Mouse (Mus musculus): ENCODE results near the gene Kif5a. TPM values are rescaled to one million over a fixed set of nuclear protein-coding genes. Genes with fewer than 3 reads are reported as not detected.

Kif5a gene
- polyA plus RNA-seq, 1 experiment = 378 TPM

- H3K4me1 ChIP-seq (ENCODE audit: control insufficient read depth, insufficient read depth, low read length) = peaks cover 21% of the 10 kb centered on the region
- H3K4me3 ChIP-seq (replicated peaks; ENCODE audit: insufficient read depth, low read depth, low read length) = peak overlapping the region; percentile 73
- H3K27me3 ChIP-seq (ENCODE audit: control insufficient read depth, insufficient read depth, low read length) = no peaks in the 10 kb centered on the region
- WGBS = 40% methylated on average over 5 of the region's 5 CpGs
- H3K27ac ChIP-seq (ENCODE audit: insufficient read depth, low read length) = no peak overlapping the region; the same call in 1 of the 2 replicates
- no peak for DNase-seq
- TF ChIP-seq POLR2A (IDR thresholded peaks at IDR 0.05; ENCODE audit: borderline replicate concordance, insufficient read depth, low read length) (no peak), CTCF (IDR thresholded peaks at IDR 0.05; ENCODE audit: borderline replicate concordance, insufficient read depth, low read depth, low read length) (no peak)
Measured at GRCm38 (mm10) chr10:127267318-127267717, 4.2 kb upstream of the Kif5a start.

- peak within 1 kb of the TSS; percentile 73 for H3K4me3 ChIP-seq (replicated peaks; ENCODE audit: insufficient read depth, low read depth, low read length)
- WGBS = under 1% methylated on average over 64 of the region's 70 CpGs
- no peaks in the 10 kb centered on the region for H3K27me3 ChIP-seq (ENCODE audit: control insufficient read depth, insufficient read depth, low read length)
- peak within 1 kb of the TSS; percentile 21 for H3K27ac ChIP-seq (ENCODE audit: insufficient read depth, low read length)
- peaks cover 21% of the 10 kb centered on the region for H3K4me1 ChIP-seq (ENCODE audit: control insufficient read depth, insufficient read depth, low read length)
- peak; percentile 93 to 96 for DNase-seq
- TF ChIP-seq POLR2A (IDR thresholded peaks at IDR 0.05; ENCODE audit: borderline replicate concordance, insufficient read depth, low read length) = peak; percentile 73; the same call in 1 of the 2 replicates
- TF ChIP-seq CTCF (IDR thresholded peaks at IDR 0.05; ENCODE audit: borderline replicate concordance, insufficient read depth, low read depth, low read length) = no peak
Measured at GRCm38 (mm10) chr10:127266112-127267091, 3.3 kb upstream of the Kif5a start, which contains the start of gene Dctn2. Dctn2 (plus strand) TSS chr10:127266368.

GRCm38 (mm10) chr10:127265727-127266111, 2.6 kb upstream of the Kif5a start:
- WGBS = 31% methylated on average over 4 of the region's 4 CpGs
- H3K4me1 ChIP-seq (ENCODE audit: control insufficient read depth, insufficient read depth, low read length) = peaks cover 21% of the 10 kb centered on the region

GRCm38 (mm10) chr10:127264971-127265370, 1.8 kb upstream of the Kif5a start:
- no peak overlapping the region for H3K27ac ChIP-seq (ENCODE audit: insufficient read depth, low read length)
- no peaks in the 10 kb centered on the region for H3K27me3 ChIP-seq (ENCODE audit: control insufficient read depth, insufficient read depth, low read length)
- DNase-seq = peak in 1 of 2 experiments; percentile 22
- WGBS = 59% methylated on average over 4 of the region's 4 CpGs
- peaks cover 24% of the 10 kb centered on the region for H3K4me1 ChIP-seq (ENCODE audit: control insufficient read depth, insufficient read depth, low read length)
- H3K4me3 ChIP-seq (replicated peaks; ENCODE audit: insufficient read depth, low read depth, low read length) = no peak overlapping the region
- TF ChIP-seq CTCF (IDR thresholded peaks at IDR 0.05; ENCODE audit: borderline replicate concordance, insufficient read depth, low read depth, low read length) (no peak), POLR2A (IDR thresholded peaks at IDR 0.05; ENCODE audit: borderline replicate concordance, insufficient read depth, low read length) (no peak)

More at GRCm38 (mm10) chr10:127265727-127266111, 2.6 kb upstream of the Kif5a start:
- peak in 1 of 2 experiments; percentile 53 for DNase-seq
- no peaks in the 10 kb centered on the region for H3K27me3 ChIP-seq (ENCODE audit: control insufficient read depth, insufficient read depth, low read length)
- peak overlapping the region; percentile 73 for H3K4me3 ChIP-seq (replicated peaks; ENCODE audit: insufficient read depth, low read depth, low read length)
- TF ChIP-seq CTCF (IDR thresholded peaks at IDR 0.05; ENCODE audit: borderline replicate concordance, insufficient read depth, low read depth, low read length) (no peak), POLR2A (IDR thresholded peaks at IDR 0.05; ENCODE audit: borderline replicate concordance, insufficient read depth, low read length) (no peak)
- no peak overlapping the region for H3K27ac ChIP-seq (ENCODE audit: insufficient read depth, low read length)

- peak; percentile 46 to 48 for DNase-seq
- peak overlapping the region; percentile 79 for H3K27ac ChIP-seq (ENCODE audit: insufficient read depth, low read length)
Measured at GRCm38 (mm10) chr10:127264336-127264735, 1.2 kb upstream of the Kif5a start.

GRCm38 (mm10) chr10:127263631-127264030, 483 bp upstream of the Kif5a start:
- Histone ChIP-seq H3K27me3 (ENCODE audit: control insufficient read depth, insufficient read depth, low read length) (no peaks in the 10 kb centered on the region), H3K4me1 (ENCODE audit: control insufficient read depth, insufficient read depth, low read length) (peaks cover 30% of the 10 kb centered on the region), H3K4me3 (replicated peaks; ENCODE audit: insufficient read depth, low read depth, low read length) (peak overlapping the region; percentile 78), H3K27ac (ENCODE audit: insufficient read depth, low read length) (peak overlapping the region; percentile 70; the same call in 1 of the 2 replicates)
- peak; percentile 28 to 34 for DNase-seq
- WGBS = 15% methylated on average over 3 of the region's 3 CpGs
- TF ChIP-seq CTCF (IDR thresholded peaks at IDR 0.05; ENCODE audit: borderline replicate concordance, insufficient read depth, low read depth, low read length) (no peak), POLR2A (IDR thresholded peaks at IDR 0.05; ENCODE audit: borderline replicate concordance, insufficient read depth, low read length) (no peak)

More at GRCm38 (mm10) chr10:127264336-127264735, 1.2 kb upstream of the Kif5a start:
- Histone ChIP-seq H3K4me3 (replicated peaks; ENCODE audit: insufficient read depth, low read depth, low read length) (no peak overlapping the region), H3K4me1 (ENCODE audit: control insufficient read depth, insufficient read depth, low read length) (peaks cover 28% of the 10 kb centered on the region), H3K27me3 (ENCODE audit: control insufficient read depth, insufficient read depth, low read length) (no peaks in the 10 kb centered on the region)
- 27% methylated on average over 8 of the region's 8 CpGs for WGBS
- TF ChIP-seq POLR2A (IDR thresholded peaks at IDR 0.05; ENCODE audit: borderline replicate concordance, insufficient read depth, low read length) (no peak), CTCF (IDR thresholded peaks at IDR 0.05; ENCODE audit: borderline replicate concordance, insufficient read depth, low read depth, low read length) (no peak)

GRCm38 (mm10) chr10:127261706-127262547, 1.2 kb downstream of the Kif5a start:
- Histone ChIP-seq H3K27me3 (ENCODE audit: control insufficient read depth, insufficient read depth, low read length) (no peaks in the 10 kb centered on the region), H3K4me1 (ENCODE audit: control insufficient read depth, insufficient read depth, low read length) (peaks cover 34% of the 10 kb centered on the region; the same call in 1 of the 2 replicates), H3K27ac (ENCODE audit: insufficient read depth, low read length) (peak overlapping the region; percentile 64; the same call in 1 of the 2 replicates), H3K4me3 (replicated peaks; ENCODE audit: insufficient read depth, low read depth, low read length) (peak overlapping the region; percentile 78)
- TF ChIP-seq POLR2A (IDR thresholded peaks at IDR 0.05; ENCODE audit: borderline replicate concordance, insufficient read depth, low read length) (no peak), CTCF (IDR thresholded peaks at IDR 0.05; ENCODE audit: borderline replicate concordance, insufficient read depth, low read depth, low read length) (no peak)
- WGBS = 26% methylated on average over 15 of the region's 15 CpGs
- peak in 1 of 2 experiments; percentile 57 for DNase-seq

Measured in cerebellum, adult 2 months (tissue).